24 mouse cellular contexts compared by ENCODE assay signal in genomic region chr10:75499791-75500190, GRCm38 (mm10). TPM values are rescaled to one million over a fixed set of nuclear protein-coding genes. Genes with fewer than 3 reads are reported as not detected.
DNase-seq lines count a peak whose midpoint lies in the region; ATAC-seq and TF ChIP-seq lines count a peak whose summit lies in the region.
"Had no signal": no experiment of that assay in that cellular context is flagged by ENCODE, and none has a peak within 500 bp of the region (broad histone marks: within the 10 kb centered on the region; RNA-seq: fewer than 3 reads in every experiment).

No protein-coding gene starts in this region.

- H3K27me3 ChIP-seq in heart, embryonic 12.5 days (replicated peaks): no peaks in the 10 kb centered on the region
- H3K27me3 ChIP-seq in intestine, embryonic 15.5 days (replicated peaks): no peaks in the 10 kb centered on the region
- H3K27me3 ChIP-seq in liver, embryonic 14.5 days (ENCODE audit: control insufficient read depth, insufficient read depth, low read length): no peaks in the 10 kb centered on the region
- H3K27me3 ChIP-seq: forebrain, embryonic 12.5 days; limb, embryonic 12.5 days; megakaryocyte, embryonic 14.5 days; midbrain, embryonic 13.5 days had no signal

- H3K27ac ChIP-seq in heart, embryonic 12.5 days (ENCODE audit: poor library complexity, severe bottlenecking): no peak overlapping the region
- no peak overlapping the region for H3K27ac ChIP-seq in intestine, embryonic 15.5 days
- peak overlapping the region; percentile 28; the same call in 1 of the 2 replicates for H3K27ac ChIP-seq in liver, embryonic 14.5 days
- H3K27ac ChIP-seq: forebrain, embryonic 12.5 days; hindbrain, embryonic 10.5 days; layer of hippocampus, adult 2 months; limb, embryonic 12.5 days; midbrain, embryonic 13.5 days had no signal

- TF ChIP-seq CTCF in liver, embryonic 14.5 days (IDR thresholded peaks at IDR 0.05; ENCODE audit: low read depth): no peak

- intact Hi-C loops in heart, postnatal 14 days (cut with DNase I): no loop called here

- peaks cover 8% of the 10 kb centered on the region; the same call in 1 of the 2 replicates for H3K36me3 ChIP-seq in heart, embryonic 12.5 days
- H3K36me3 ChIP-seq in intestine, embryonic 15.5 days: no peaks in the 10 kb centered on the region
- peaks cover 2% of the 10 kb centered on the region; the same call in 1 of the 2 replicates for H3K36me3 ChIP-seq in liver, embryonic 14.5 days (replicated peaks; ENCODE audit: control insufficient read depth, insufficient read depth, low read depth)
- H3K36me3 ChIP-seq: forebrain, embryonic 12.5 days; hindbrain, embryonic 10.5 days had no signal

- WGBS in heart, embryonic 12.5 days: 51% methylated on average over 3 of the region's 3 CpGs
- WGBS in intestine, embryonic 15.5 days: 43% methylated on average over 3 of the region's 3 CpGs
- 56% methylated on average over 3 of the region's 3 CpGs for WGBS in liver, embryonic 14.5 days (ENCODE audit: insufficient replicate concordance)

- no peak for DNase-seq in heart, postnatal 14 days
- peak; percentile 70 for DNase-seq in ES-CJ7 (ENCODE audit: low read depth, low spot score)
- DNase-seq in liver, embryonic 14.5 days (ENCODE audit: low read depth in 3 of 3, low spot score in 3 of 3): no peak
- DNase-seq in T-cell, adult 2 months (ENCODE audit: low spot score): no peak
- no peak for DNase-seq in right cerebral cortex, adult 2 months (ENCODE audit: low spot score in 2 of 2)
- DNase-seq in spleen, postnatal 36 days (ENCODE audit: low spot score in 2 of 2): no peak
- DNase-seq: adrenal gland, adult 8-10 months; cerebellum, adult 18-20 months; cerebellum, postnatal 14 days; gastrocnemius, postnatal 36 days; kidney, postnatal 10 days; lung, embryonic 14.5 days; right cerebral cortex, postnatal 25 days; thymus, postnatal 14 days had no signal

- no peaks in the 10 kb centered on the region for H3K9me3 ChIP-seq in heart, embryonic 12.5 days (replicated peaks)
- no peaks in the 10 kb centered on the region for H3K9me3 ChIP-seq in intestine, embryonic 15.5 days
- H3K9me3 ChIP-seq in liver, embryonic 14.5 days (ENCODE audit: control insufficient read depth, low read length): no peaks in the 10 kb centered on the region
- H3K9me3 ChIP-seq: forebrain, embryonic 12.5 days; limb, embryonic 12.5 days; megakaryocyte, embryonic 14.5 days; midbrain, embryonic 13.5 days had no signal

- peaks cover 19% of the 10 kb centered on the region for H3K4me1 ChIP-seq in heart, embryonic 12.5 days (replicated peaks)
- no peaks in the 10 kb centered on the region for H3K4me1 ChIP-seq in intestine, embryonic 15.5 days (replicated peaks)
- peaks cover 8 to 19% of the 10 kb centered on the region in 2 experiments for H3K4me1 ChIP-seq in liver, embryonic 14.5 days (replicated peaks; ENCODE audit: control insufficient read depth in 2 of 2, insufficient read depth in 2 of 2, low read length in 1 of 2)
- H3K4me1 ChIP-seq: forebrain, embryonic 12.5 days; hindbrain, embryonic 10.5 days; limb, embryonic 12.5 days; midbrain, embryonic 13.5 days had no signal

- H3K9ac ChIP-seq in heart, embryonic 12.5 days: no peak overlapping the region
- H3K9ac ChIP-seq in intestine, embryonic 15.5 days: no peak overlapping the region
- H3K9ac ChIP-seq in liver, embryonic 14.5 days (replicated peaks): no peak overlapping the region; the same call in 1 of the 2 replicates
- H3K9ac ChIP-seq: forebrain, embryonic 12.5 days; limb, embryonic 12.5 days; lung, embryonic 14.5 days; midbrain, embryonic 13.5 days had no signal

- no peak for ATAC-seq in heart, embryonic 12.5 days (ENCODE audit: insufficient number of reproducible peaks, low FRiP score)
- ATAC-seq in intestine, embryonic 15.5 days: peak; percentile 40
- ATAC-seq in liver, embryonic 14.5 days (ENCODE audit: insufficient read depth): no peak
- ATAC-seq: activated CD4-positive, CD25-positive, alpha-beta regulatory T cell, adult 4 months; hindbrain, embryonic 16.5 days; midbrain, embryonic 13.5 days had no signal

- peak overlapping the region; percentile 33; the same call in 1 of the 2 replicates for H3K4me2 ChIP-seq in heart, embryonic 12.5 days
- no peak overlapping the region for H3K4me2 ChIP-seq in intestine, embryonic 15.5 days (replicated peaks)
- peak overlapping the region; percentile 50 for H3K4me2 ChIP-seq in liver, embryonic 14.5 days (ENCODE audit: low read depth)
- H3K4me2 ChIP-seq: forebrain, embryonic 12.5 days; limb, embryonic 12.5 days; lung, embryonic 14.5 days; midbrain, embryonic 13.5 days had no signal

- TF ChIP-seq EP300 in liver, embryonic 14.5 days (IDR thresholded peaks at IDR 0.05; ENCODE audit: low read depth): no peak

- no peak overlapping the region; the same call in 1 of the 2 replicates for H3K4me3 ChIP-seq in heart, embryonic 12.5 days
- no peak overlapping the region for H3K4me3 ChIP-seq in intestine, embryonic 15.5 days (replicated peaks)
- peak overlapping the region in 1 of 2 experiments; percentile 10; a peak in 1 of 4 replicates for H3K4me3 ChIP-seq in liver, embryonic 14.5 days (ENCODE audit: insufficient read depth in 1 of 2, low read depth in 2 of 2, low read length in 2 of 2)
- H3K4me3 ChIP-seq: forebrain, embryonic 12.5 days; hindbrain, embryonic 10.5 days; layer of hippocampus, adult 2 months; limb, embryonic 12.5 days; megakaryocyte, embryonic 14.5 days; midbrain, embryonic 13.5 days had no signal

RNA-seq across cellular contexts. Expression of gene Snrpd3, which starts 17.6 kb away (rescaled TPM):
- 105 and 106 TPM in 2 replicates for polyA plus RNA-seq in heart, embryonic 12.5 days (2016; fragmentation: Nextera tagmentation; extraction: Ambion mirVana)
- total RNA-seq in heart, postnatal 14 days (2021): 10 to 100 TPM; 56.0 to 68.3 TPM
- 147 and 156 TPM in 2 replicates for polyA plus RNA-seq in intestine, embryonic 15.5 days (2015; fragmentation: Nextera tagmentation; extraction: Ambion mirVana)
- polyA plus RNA-seq in liver, embryonic 14.5 days (2012; rRNA removed): 19.4 and 60.5 TPM in 2 replicates
- 82.2 and 90.3 TPM in 2 replicates for polyA plus RNA-seq in liver, embryonic 14.5 days (2014; fragmentation: Nextera tagmentation; extraction: Ambion mirVana)

RNA-seq across cellular contexts. Expression of gene Gucd1, which starts 18.0 kb away (rescaled TPM):
- 26.8 and 27.9 TPM in 2 replicates for polyA plus RNA-seq in heart, embryonic 12.5 days (2016; fragmentation: Nextera tagmentation; extraction: Ambion mirVana)
- 10 to 100 TPM; 43.8 to 45.5 TPM for total RNA-seq in heart, postnatal 14 days (2021)
- polyA plus RNA-seq in intestine, embryonic 15.5 days (2015; fragmentation: Nextera tagmentation; extraction: Ambion mirVana): 39.8 and 46.7 TPM in 2 replicates
- 37.3 and 38.7 TPM in 2 replicates for polyA plus RNA-seq in liver, embryonic 14.5 days (2012; rRNA removed)
- polyA plus RNA-seq in liver, embryonic 14.5 days (2014; fragmentation: Nextera tagmentation; extraction: Ambion mirVana): 58.5 and 66.0 TPM in 2 replicates
